Mouse (Mus musculus) left cerebral cortex, adult 18-20 months (tissue): ENCODE measurements at regions not wholly inside any gene's neighbourhood (a gene's known extent, or its start where the extent isn't known, plus 50 kb on each side); places are given as distances from the start of the nearest gene placed in this dataset.
"Not testable (repeated sequence)": the region's sequence is repeated elsewhere in the genome, so short reads cannot be mapped to it uniquely, and the experiment has no call there.

ENCODE experiments used
- DNase-seq, 2 experiments: peaks; one replicate each; pipeline ENCODE4 v3.0.0; 2021 to 2022; ENCODE audit warnings: low spot score in 2 of 2, mixed read lengths in 1 of 2

- DNase-seq = no peak
Measured at GRCm38 (mm10) chr1:128535537-128536150, 56.4 kb downstream of the Cxcr4 start.

- no peak for DNase-seq
Measured at GRCm38 (mm10) chr1:128532632-128533031, 59.5 kb downstream of the Cxcr4 start.

GRCm38 (mm10) chr1:128529808-128530545 is 62.1 kb downstream of the Cxcr4 start:
- DNase-seq = no peak

- DNase-seq = no peak
Measured at GRCm38 (mm10) chr1:128519234-128519633, 72.9 kb downstream of the Cxcr4 start.

GRCm38 (mm10) chr1:128518514-128518913 is 73.6 kb downstream of the Cxcr4 start:
- DNase-seq = no peak

GRCm38 (mm10) chr1:128517351-128517750 is 74.7 kb downstream of the Cxcr4 start:
- no peak for DNase-seq

- no peak for DNase-seq
Measured at GRCm38 (mm10) chr1:128514327-128514726, 77.8 kb downstream of the Cxcr4 start.

- DNase-seq = no peak
Measured at GRCm38 (mm10) chr1:128513911-128514310, 78.2 kb downstream of the Cxcr4 start.

- DNase-seq = no peak
Measured at GRCm38 (mm10) chr1:128513153-128513552, 78.9 kb downstream of the Cxcr4 start.

GRCm38 (mm10) chr1:128508816-128509461 is 83.2 kb downstream of the Cxcr4 start:
- no peak for DNase-seq

- no peak for DNase-seq
Measured at GRCm38 (mm10) chr1:128506551-128507313, 85.4 kb downstream of the Cxcr4 start.

- no peak for DNase-seq
Measured at GRCm38 (mm10) chr1:128504371-128504770, 87.2 kb upstream of the Dars start.

GRCm38 (mm10) chr1:128498042-128498772 is 81.0 kb upstream of the Dars start:
- no peak for DNase-seq

GRCm38 (mm10) chr1:128492251-128492650 is 75.1 kb upstream of the Dars start:
- no peak for DNase-seq

GRCm38 (mm10) chr1:128487181-128487580 is 70.0 kb upstream of the Dars start:
- DNase-seq = not testable (repeated sequence)

GRCm38 (mm10) chr1:128478376-128478775 is 61.2 kb upstream of the Dars start:
- DNase-seq = no peak

- no peak for DNase-seq
Measured at GRCm38 (mm10) chr1:128477653-128478052, 60.5 kb upstream of the Dars start.

- DNase-seq = no peak
Measured at GRCm38 (mm10) chr1:128472713-128473230, 55.6 kb upstream of the Dars start.

GRCm38 (mm10) chr1:128472022-128472712 is 55.0 kb upstream of the Dars start:
- peak; percentile 59 to 67 for DNase-seq

GRCm38 (mm10) chr1:128470786-128471185 is 53.6 kb upstream of the Dars start:
- no peak for DNase-seq
